Mouse (Mus musculus): ENCODE measurements around the gene 1700029F12Rik. TPM values are rescaled to one million over a fixed set of nuclear protein-coding genes. Genes with fewer than 3 reads are reported as not detected.

1700029F12Rik gene
- polyA plus RNA-seq (2015; fragmentation: Illumina TruSeq; extraction: RNeasy Lipid Tissue Mini Kit (QIAGEN cat#74804); ENCODE audit: insufficient read depth, low read depth, low replicate concordance), result not detected

DNA sequence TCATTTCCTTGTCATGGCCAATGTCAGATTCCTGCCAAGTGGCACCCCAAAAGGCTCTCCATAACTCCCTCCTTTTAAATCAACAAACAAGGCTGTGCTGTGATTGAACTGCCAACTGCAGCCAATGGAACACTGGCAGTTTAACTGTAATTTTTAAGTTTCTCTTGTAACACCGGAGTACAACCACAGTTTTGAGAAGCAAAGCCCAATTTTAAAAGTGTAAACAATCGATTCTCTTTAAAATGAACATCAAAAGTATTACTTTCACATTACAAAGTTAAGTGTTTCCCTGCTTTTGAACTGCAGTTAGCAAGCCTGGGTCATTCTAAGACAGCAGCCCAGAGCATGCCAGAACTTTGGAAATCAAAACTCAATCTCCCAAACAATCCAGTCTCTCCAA is at the start of gene 1700029F12Rik:
TSS of gene 1700029F12Rik (minus strand) at position 101 of the 400 bp plus-strand sequence.

DNA sequence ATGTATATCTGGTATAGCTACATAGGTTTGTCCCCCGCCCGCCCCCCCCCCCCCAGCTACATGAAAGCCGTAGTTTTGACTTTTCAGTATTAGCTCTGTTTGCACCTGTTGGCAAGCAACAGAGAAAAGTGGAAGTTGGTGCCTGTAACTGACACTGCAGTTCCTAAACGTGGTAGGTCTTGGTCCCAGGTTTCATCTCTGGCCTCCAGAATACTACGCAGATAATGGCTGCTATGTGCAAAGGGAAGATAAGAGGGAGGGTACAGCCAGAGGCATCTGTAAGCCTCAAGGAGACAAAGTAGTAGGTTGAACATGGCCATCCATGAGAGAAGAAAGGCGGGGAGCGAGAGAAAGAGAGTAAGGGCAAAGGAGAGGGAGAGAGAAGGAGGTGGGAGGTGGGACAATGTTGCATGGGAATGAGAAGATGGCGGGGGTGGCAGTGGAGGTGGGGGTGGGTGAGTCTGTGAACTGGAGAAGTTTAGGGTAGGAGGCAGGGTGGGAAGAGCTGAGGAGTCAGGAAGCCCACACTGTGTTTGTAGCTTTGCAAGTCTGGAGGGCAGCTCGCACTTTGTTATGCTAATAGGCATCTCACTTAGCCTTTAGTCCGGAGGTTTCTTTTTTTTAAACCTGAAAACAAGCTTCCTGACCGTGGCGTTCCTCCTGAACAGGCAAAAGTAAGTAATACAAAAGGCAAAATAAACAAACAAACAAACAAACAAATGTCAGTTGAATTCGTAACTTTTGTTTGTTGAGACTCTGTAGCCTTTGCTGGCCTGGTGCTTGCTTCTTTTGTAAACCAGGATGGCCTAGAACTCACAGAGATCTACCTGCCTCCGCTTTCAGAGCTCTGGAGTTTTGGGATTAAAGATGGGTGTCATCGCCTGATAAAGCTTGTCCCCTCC is 32.7 kb upstream of the 1700029F12Rik start, which contains the start of gene Fam169a:
TSS of gene Fam169a (plus strand) at position 638 of the 902 bp plus-strand sequence.

Other genes with a start within 250 kb of the 1700029F12Rik start
- gene Gcnt4, start 109.7 kb downstream of the 1700029F12Rik start, polyA plus RNA-seq (2015; fragmentation: Illumina TruSeq; extraction: RNeasy Lipid Tissue Mini Kit (QIAGEN cat#74804); ENCODE audit: insufficient read depth, low read depth, low replicate concordance), result not detected
- 0.17 TPM for gene Fam169a, start 32.9 kb upstream of the 1700029F12Rik start, polyA plus RNA-seq (2015; fragmentation: Illumina TruSeq; extraction: RNeasy Lipid Tissue Mini Kit (QIAGEN cat#74804); ENCODE audit: insufficient read depth, low read depth, low replicate concordance)
- gene Gm6169, start 64.9 kb upstream of the 1700029F12Rik start, polyA plus RNA-seq (2015; fragmentation: Illumina TruSeq; extraction: RNeasy Lipid Tissue Mini Kit (QIAGEN cat#74804); ENCODE audit: insufficient read depth, low read depth, low replicate concordance), result not detected
- gene Gfm2, start 103.6 kb upstream of the 1700029F12Rik start, polyA plus RNA-seq (2015; fragmentation: Illumina TruSeq; extraction: RNeasy Lipid Tissue Mini Kit (QIAGEN cat#74804); ENCODE audit: insufficient read depth, low read depth, low replicate concordance), result 8.0 TPM
- gene Nsa2, start 103.6 kb upstream of the 1700029F12Rik start, polyA plus RNA-seq (2015; fragmentation: Illumina TruSeq; extraction: RNeasy Lipid Tissue Mini Kit (QIAGEN cat#74804); ENCODE audit: insufficient read depth, low read depth, low replicate concordance), result 24.7 TPM
- gene Hexb, start 164.0 kb upstream of the 1700029F12Rik start, polyA plus RNA-seq (2015; fragmentation: Illumina TruSeq; extraction: RNeasy Lipid Tissue Mini Kit (QIAGEN cat#74804); ENCODE audit: insufficient read depth, low read depth, low replicate concordance), result 14.3 TPM
- gene Enc1, start 206.7 kb upstream of the 1700029F12Rik start, polyA plus RNA-seq (2015; fragmentation: Illumina TruSeq; extraction: RNeasy Lipid Tissue Mini Kit (QIAGEN cat#74804); ENCODE audit: insufficient read depth, low read depth, low replicate concordance), result 4.5 TPM

Data from pancreas, adult 10 weeks (tissue).